Mouse (Mus musculus): ENCODE data around the gene Sorcs2.

Gene Sorcs2

DNA sequence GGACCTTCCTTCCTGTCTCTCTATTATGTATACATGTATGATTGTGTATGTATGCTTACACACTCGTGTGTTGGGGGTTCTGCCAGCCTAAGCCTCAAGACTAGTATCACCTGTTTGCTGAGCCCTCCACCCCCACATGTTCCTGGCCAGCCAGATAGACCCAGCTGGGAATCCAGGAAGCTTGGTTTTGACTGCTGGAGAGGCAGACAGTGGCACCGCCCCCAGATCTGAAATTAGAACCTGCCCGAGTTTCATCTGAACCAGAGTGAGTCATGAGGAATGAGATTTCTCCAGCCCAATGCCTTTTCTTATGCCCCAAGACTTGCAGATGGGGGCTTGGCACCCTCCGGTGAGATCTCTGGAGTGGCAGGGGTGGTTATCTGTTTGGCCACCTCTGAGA, 312.3 kb downstream of the Sorcs2 start:
- in situ Hi-C loops (cut with MboI, MseI), result no loop called here

DNA sequence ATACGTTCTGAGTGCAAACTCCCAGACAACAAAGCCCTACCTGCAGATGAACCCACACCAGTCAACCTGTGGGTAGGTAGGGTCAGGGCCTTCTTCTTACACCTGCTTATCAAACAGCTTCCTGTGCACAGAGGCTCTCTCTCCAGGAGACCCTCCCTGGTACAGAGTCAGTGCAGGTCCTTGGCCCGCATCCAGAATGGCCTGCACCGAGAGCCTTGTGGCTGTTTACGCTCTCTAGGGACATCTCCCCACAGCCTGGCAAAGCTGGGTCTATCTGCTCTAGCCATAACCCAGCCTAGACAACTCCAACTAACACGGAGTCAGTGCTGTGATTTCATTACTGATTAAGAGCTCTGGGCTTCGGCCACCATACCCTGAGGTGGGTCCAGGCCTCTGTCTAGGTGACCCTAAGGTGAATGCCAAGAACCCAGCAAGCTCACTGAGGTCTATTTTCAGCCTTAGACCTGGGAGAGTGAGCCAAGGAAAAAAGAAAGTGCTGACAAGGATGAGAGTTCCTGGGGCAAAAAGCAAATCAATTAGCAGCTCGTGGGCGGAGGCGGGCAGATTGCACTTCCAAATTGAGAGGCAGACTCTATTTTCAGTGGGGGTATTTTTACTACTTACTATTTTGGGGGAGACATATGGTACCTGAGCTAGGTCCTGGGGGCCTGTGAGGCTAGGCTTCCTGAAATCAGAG, 313.9 kb downstream of the Sorcs2 start:
- in situ Hi-C loops (cut with MboI, MseI), result no loop called here

DNA sequence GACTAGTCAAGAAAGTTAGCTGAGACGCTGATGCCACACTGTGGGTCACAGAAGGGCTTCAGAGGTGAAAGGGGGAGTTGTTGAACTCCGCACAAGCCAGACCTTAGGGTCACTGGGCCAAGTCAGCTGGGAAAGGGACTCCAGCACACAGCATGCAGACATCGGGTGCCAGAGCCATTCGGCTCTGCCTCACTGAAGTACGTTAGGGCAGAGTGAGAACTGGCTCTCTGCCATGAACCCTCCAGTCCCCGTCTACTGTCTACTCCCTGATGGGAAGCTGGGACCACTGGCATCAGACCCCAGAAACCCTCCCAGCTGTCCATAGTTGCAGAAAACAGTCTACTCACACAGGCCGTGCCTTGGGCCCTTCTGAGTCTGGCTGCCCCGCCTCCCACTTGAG, 316.9 kb downstream of the Sorcs2 start:
- in situ Hi-C loops (cut with MboI, MseI), result no loop called here

DNA sequence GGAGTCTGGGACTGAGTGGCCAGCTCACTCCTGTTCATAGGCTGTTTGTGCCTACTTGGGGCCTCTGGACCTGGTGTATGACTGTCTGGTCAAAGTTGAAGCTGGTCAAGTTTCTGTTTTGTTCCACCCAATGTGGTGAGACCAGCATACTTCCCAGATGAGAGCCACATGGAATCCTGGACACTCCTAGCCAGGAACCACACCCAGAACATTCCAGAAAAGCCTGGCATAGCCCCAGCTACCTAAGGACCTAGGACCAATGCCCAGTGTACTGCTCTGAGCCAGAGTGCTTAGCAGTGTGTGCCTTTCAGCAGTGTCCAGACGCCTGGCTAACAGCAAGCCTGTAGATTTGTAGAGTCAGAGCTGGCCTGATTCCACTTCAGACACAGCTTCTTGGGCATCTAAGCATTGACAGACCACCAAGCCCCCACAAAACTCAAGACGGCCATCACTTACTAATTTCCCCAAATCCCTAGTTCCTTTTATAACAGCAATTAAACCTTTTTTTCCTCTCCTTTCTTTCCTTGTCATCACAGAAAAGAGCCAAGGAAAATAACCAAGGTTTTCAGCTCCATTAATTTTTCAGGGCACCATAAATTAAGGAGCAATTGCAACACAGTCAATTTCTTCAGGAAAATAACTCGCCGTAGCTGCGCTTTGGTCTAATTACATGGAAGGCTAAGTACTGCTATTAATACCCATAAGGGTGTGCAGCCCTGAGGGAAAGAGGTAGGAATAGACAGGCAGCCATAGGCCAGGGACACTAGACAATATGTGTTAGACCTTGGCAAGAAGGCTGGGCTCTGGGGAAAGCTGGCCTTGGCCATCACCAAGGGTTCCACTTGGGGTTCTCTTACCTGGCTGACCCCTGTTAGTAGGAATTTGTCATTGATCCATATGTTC, 322.5 kb downstream of the Sorcs2 start:
- in situ Hi-C loops (cut with MboI, MseI), result no loop called here

DNA sequence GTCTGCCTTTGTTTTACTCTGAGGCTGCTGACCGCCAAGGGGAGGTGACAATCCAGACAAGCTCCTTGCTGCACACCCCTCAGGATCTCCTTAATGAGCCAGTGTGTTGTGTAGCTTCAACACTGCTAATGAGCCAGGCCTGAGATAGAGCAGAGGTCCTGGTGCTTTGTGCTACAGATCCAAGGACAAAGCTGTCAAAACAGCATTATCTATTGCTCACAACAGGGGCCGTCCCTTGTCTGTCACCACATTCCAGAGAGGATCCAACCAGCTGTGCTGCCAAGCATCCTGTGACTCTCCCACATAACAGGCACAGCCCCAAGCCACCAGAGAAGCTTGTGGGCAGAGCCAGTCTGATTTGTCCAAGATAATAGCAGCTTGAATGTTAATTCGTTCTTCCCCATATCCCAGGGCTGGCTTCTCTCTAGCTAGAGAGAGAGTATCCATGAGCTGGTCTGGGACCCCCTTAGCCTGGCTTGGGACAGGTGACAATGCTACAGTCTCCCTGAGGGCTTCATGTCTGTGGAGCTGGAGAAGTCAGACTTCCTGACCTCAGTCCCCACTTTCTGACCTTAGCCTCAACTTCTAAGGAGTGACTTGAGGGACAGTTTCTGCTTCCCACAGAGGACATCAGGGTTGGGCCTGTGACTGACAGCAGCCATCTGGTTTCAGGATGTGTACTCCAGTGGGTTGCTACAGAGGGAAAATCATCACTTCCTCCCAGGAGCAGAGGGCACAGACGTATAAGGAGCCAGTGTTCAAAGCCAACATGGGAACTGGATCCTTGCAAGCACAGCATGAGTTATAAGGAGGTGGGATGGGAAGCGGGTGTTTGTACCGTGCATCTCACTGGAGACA, 328.2 kb downstream of the Sorcs2 start:
- in situ Hi-C loops (cut with MboI, MseI), result no loop called here

DNA sequence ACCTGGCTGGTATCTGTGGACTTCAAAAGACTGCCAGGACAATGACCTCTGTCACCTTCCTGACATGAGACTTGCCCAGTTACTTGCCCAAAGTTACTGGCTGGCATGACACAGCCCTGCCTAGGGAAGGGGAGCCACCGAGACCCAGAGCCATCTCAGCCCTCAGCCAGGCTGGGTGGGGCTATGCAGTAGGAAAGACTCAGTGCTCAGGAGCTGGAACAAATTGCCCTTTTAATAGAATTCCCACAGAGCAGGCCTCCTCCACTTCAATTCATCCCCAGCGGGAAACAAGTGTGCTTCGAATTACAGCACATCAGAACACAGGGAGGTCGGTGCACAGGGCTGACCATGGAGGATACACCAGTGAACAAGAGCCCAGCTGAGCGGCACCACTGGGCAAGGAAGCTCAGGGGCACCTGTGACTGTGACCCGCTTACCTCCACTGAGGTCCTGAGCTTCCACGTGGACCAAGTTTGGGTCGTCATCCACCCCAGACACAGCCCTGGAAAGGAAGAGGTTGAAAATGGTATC, 330.2 kb downstream of the Sorcs2 start:
- in situ Hi-C loops (cut with MboI, MseI), result no loop called here

DNA sequence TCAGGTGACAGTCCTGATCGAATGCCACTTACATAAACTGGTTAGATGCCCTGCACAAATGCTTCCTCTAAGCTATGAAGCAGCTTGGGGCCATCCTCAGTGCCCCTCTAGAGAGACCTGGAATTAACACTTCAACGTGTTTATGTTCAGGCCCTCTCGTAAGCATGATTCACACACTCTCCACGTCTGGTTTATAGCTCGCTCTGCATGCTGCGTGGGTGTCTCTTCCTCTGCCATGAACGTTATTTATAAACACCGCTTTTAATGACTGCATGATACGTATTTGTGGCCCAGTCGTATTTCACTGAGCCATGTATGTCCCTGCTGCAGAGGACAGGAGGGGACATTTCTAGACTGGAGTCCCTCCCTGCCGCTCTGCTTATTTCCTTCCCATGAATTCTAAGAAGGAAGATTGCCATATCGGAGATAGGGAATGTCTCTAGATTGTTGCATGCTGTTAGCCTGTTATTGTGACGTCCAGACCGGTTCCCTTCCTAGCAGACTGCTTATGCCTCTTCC, 340.1 kb downstream of the Sorcs2 start:
- in situ Hi-C loops (cut with MboI, MseI), result no loop called here

DNA sequence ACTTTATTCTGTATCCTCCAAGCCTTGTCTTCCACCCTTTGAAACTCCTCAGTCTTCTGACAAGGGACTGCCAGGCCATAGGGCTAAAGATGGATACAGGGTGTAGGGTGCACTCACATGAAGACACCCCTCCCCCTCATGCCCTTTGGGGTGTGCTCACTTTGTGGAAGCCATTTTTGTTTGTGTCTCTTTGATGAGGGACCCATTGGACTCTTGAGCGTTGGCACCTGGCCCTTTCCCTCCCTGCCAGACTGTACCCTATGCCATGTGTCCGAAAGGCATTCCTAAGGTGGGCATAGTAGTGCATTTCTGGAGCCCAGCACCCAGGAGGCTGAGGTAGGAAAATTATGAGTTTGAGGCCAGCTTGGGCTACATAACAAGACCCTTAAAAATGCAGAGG, 341.0 kb downstream of the Sorcs2 start:
- in situ Hi-C loops (cut with MboI, MseI), result no loop called here

DNA sequence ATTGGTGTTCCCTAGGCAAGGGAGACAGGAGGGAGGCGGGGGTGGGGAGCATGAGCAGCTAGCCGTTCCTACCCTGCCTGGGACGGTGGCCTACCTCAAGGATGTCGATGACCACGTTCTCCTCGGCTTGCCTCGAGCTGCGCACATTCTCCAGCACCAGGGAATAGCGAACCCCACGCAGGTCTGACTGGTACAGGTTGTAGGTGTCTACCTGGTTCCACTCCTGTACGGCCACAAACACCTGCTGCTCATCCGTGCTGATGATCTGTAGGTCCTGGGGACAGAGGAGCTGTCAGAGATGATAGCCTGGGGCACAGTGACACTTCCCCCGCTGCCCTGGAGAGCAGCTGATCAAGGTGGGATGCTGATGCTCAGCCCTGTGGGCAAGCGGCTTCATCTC, 342.1 kb downstream of the Sorcs2 start:
- in situ Hi-C loops (cut with MboI, MseI), result no loop called here

DNA sequence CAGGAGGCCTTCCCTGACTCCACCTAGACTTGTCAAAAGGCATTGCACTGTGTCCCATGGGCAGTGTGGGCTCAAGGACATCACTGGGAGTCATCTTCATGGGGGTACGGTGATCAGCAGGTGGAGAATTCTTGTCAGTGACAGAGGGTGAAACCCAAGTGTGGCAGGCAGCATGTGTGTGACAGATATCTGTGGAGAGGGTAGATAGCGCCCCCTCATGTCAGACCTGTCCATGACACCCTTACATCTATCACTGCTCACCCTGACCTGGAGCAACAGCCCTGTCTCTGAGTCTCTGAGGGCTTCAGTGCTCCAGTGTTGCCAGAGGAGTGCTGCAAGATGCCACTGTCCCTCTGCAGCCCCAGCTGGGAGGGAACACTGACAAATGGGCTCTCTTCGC, 343.4 kb downstream of the Sorcs2 start:
- in situ Hi-C loops (cut with MboI, MseI), result no loop called here

DNA sequence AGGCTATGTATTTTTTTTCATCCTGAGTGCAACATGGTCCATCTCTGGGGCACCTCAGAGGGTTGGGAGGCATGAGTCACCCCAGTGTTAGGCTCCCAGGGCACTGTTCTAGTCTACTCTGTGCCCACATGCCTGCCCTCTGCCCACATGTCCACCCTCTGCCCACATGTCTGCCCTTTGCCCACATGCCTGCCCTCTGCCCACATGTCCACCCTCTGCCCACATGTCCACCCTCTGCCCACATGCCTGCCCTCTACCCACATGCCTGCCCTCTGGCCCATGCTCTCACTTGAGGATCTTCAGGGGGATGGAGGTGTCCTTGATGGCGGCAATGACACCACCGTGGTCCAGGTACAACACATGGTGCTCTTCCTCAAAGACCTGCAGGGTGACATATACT, 354.8 kb downstream of the Sorcs2 start:
- in situ Hi-C loops (cut with MboI, MseI), result no loop called here

DNA sequence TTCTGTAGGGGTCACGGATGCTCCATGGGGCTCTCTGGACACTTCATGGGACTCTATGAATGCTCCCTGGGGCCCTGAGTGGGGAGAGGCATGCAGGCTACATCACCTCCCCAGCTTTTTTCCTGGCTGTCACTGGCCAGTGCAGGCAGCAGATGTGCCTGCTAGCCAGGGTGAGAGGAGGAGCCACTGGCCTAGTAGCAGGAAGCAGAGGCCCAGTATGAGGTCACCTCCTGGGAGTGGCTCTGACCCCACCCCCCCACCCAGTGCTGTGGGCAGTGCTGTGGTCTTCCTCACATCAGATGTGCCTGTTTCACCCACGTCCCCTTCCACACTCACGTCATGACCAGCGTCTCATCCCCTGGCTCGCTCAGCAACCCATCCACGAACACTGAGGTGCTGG, 356.2 kb downstream of the Sorcs2 start:
- in situ Hi-C loops (cut with MboI, MseI), result no loop called here

DNA sequence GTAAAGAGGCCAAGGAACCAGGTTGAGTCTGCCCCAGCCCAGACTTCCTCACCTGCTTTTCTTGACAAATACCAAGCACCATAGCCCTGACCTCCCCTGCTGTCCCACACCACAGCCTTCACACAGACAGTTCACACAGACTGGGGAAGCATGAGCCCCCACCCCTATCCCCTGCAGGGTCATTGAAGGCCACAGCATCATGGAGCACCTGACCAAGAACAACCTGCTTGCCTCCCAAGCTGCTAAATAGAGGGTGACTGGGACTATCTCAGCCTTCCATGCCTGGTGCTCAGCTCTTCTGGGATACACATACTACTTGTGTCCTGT, 356.7 kb downstream of the Sorcs2 start:
- in situ Hi-C loops (cut with MboI, MseI), result no loop called here

DNA sequence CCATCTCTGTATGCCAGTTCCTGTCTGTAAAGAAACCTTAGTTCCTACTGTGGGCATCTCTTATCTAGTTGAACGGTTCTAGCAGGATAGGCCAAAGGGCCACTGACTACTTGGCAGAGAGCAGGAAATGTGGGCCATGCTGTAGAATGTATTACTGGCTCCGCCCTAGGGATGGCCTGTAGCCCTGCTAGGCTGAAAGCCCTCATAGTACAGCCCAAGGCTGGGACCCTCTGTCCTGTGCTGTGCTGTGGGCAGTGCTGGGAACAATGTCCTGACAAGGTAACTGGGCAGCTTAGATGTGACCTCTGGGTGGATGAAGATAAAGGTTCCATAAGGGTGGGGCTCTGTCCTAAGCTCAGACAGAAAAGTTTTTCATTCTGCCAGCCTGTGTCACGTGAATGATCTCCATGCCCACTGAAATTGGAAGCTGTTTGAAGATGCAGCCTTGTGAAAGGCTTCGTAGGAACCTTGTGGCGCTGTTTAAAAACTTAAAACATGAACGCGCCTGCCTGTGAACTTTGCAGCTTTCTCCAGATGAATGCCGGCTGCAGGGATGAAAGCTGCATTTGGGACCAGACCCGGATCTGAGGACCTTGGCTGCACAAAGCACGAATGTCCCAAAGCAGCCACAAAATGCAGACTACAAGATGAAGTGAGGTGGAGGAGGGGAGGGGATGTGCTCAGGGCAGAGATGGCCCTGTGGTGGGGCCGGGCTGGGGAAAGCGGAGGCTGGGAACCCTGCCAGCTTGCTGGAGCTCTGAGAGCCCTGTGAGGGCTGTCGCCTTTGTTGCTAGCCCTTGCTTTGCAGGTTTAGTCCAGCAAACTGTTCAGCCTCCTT, 357.3 kb downstream of the Sorcs2 start:
- in situ Hi-C loops (cut with MboI, MseI), result no loop called here

DNA sequence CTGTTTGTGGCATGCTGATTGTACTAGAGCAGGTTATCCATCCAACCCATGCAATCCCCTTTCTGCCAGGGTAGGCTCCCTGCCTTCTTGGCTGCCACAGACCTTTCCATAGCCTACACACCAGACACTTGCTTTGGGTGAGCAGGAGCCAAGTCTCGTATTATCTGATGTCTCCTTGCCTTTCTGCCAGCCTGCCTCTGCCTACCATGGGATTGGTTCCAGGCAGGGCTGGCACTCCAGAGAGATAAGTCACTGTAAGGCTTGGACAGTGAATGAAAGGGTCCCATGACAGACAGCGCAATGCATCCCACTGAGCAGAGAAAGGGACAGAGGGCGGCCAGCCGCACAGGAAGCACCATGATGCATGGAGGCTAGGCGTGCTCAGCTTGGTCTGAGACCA, 358.3 kb downstream of the Sorcs2 start:
- in situ Hi-C loops (cut with MboI, MseI), result loop anchor here (5.0 kb wide), 1 partner anchor 183 kb away; no protein-coding TSS in a partner anchor

DNA sequence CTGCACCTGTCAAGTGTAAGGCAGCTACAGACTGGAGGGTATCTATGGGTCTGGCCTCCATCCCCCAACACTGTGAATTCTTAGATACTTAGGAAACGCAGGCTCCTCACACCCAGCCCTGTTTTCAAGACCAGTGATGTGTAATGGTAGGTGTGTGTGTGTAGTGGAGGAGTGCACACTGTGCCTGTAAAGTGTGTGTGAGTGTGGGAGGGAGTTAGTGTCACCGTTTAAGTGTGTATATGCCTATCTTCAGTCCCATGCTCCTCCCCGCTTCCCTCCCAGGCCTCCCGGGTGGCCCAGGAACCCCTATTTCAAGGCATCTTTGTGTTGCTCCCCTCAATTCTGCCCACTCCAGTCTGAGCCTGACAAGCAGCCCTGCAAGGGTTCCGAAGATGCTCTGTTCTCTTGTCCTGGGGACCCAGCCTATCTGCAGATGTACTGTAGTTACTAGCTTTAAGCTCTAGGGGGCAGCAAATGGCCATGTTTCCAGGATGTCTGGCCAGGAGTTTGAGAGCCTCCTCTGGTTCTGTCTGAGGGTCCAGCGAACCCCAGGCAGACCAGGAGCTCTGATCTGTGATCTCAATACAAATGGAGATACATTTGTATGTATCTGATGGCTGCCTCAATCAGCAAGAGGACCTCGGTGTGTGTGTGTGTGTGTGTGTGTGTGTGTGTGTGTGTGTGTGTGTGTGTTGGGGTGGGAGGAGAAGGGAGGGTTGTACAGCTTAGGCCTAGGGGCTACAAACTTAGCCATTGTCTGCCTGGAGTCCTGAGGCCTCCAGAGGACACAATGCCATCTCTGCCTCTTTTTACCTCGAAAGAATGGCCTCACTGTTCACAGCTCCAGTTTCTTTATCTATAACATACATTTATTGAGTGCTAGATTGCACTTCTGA, 364.2 kb downstream of the Sorcs2 start:
- in situ Hi-C loops (cut with MboI, MseI), result no loop called here

DNA sequence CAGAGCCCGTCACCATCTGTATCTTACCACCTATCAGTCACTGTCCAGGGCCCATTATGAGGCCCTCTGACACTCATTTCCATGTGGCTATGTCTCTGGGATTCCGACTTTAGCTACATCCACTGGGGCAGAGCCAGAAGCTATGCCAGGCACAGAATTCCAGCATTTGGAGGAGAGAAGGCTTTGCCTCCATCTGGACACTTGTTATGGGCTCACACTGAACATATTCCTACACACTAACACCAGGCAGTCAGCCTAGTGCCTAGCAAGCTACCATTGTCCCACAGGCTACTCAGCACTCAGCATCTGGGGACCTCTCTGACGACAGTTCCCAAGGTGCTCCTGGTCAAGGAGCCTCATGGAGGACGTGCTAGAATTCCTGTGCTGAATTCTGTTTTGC, 372.9 kb downstream of the Sorcs2 start:
- in situ Hi-C loops (cut with MboI, MseI), result no loop called here

DNA sequence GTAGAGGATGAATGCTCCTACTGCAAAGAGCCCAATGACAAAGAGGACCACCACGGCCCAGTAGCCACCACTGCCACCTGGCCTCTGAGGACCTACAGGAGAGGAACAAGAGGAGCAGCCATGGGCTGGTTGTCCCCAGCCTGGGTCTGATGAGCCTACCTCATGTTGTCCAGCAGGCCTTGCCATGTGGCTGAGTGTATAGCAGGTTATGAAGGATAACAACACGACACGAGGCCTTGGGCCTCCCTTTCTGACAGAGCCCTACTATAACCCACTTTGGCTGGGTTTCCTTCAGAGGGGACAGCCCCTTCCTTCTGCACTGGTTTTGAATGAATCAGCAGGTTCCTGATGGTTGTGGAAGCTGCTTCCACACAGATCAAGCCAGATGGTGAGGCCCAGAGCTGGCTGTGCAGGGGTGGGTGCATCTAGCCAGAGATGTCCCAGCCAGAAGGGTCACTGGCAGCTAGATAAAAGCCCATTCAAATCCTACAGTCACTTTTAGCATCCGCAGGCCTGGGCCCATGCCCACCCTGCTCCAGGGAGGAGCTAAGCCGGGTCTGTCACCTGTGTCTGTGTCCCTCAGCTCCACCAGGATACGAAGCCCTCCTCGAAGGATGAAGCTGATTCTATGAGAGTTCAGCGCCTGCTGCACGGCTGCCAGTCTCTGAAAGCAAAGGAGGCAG, 373.8 kb downstream of the Sorcs2 start:
- in situ Hi-C loops (cut with MboI, MseI), result no loop called here

DNA sequence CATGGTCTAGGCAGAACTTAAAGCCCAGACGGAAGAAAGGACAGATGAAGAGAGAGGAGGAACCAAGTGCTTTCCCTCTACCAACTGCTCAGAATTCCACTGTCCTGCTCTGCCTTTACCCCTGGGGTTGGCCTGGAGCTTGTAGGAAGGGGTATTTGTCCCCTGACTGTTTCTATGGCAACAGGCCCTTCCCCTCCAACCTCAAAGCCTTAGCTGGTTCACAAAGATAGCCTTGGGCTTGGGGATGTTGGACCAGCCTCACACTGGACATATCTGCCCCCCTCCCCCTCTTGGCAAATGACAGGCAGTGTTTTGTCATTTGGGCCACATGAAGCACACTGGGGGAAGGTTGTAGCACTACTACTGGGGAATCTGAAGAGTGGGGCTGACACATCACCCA, 375.6 kb downstream of the Sorcs2 start:
- in situ Hi-C loops (cut with MboI, MseI), result no loop called here
